Mouse (Mus musculus) kidney, adult 8-10 months (tissue): ENCODE data around the gene Scmh1.
"Not testable (repeated sequence)": the region's sequence is repeated elsewhere in the genome, so short reads cannot be mapped to it uniquely, and the experiment has no call there.

Experiments used
- DNase-seq, 2 experiments: peaks; one replicate each; pipeline ENCODE4 v3.0.0; 2022

Scmh1 gene

DNA sequence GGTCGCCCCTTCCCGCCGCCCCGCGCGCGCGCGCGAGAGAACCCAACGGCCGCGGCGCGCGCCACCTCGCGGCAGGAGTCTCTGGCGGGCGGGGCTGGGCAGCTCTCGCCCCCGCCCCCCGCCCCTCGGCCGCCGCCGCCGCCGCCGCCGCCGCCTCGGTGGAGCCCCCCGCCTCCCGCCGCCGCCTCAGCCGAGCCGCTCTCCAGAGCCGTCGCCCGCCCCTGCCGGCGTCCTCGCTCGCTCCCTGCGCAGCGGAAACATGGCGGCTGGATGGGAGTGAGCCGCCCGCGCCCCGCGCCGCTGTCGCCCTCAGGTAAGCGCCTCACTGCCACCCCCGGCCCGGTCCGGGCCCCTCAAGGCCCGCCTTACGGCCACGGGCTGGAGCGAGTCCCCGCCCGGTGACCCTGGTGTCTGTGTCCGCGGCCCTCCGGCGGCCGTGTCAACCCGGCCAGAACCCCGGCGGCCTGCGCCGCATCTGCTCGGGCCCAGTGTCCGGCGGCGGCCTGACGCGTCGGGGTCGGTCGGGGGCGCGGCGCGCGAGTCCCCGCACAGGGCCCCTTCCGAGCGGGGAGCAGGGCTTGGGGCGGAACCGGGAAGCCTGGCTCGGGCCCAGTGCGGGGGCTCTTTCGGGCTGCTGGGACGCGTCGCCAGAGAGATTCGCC lies at the start of gene Scmh1:
Gene Scmh1 (plus strand): TSS at position 138 of the 662 bp plus-strand sequence.
- peak; percentile 38 to 54 for DNase-seq

GRCm38 (mm10) chr4:120360011-120360521 lies 45.0 kb upstream of the Scmh1 start:
- DNase-seq: peak; percentile 7 to 25

DNA sequence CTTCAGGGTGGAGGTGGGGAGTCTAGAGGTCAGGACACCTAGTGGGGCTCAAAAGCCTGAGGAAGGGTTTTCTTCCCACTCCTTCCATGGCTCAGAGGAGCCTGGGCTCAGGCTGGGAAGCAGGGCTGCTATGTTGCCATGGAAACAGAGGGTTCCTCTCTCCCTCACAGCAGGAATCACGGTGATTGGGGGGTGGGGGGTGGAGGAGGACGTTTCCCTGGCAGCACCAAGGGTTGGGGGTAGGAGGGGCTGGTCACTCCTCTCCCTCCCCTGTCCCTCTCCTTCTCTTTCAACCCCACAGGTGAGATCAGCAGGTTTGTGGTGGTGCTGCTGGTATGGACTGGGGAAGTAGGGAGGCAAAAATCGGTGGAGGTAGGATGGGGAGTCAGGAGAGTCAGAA lies 40.4 kb upstream of the Scmh1 start:
- no peak for DNase-seq

GRCm38 (mm10) chr4:120365456-120365855 lies 39.6 kb upstream of the Scmh1 start:
- DNase-seq: no peak

DNA sequence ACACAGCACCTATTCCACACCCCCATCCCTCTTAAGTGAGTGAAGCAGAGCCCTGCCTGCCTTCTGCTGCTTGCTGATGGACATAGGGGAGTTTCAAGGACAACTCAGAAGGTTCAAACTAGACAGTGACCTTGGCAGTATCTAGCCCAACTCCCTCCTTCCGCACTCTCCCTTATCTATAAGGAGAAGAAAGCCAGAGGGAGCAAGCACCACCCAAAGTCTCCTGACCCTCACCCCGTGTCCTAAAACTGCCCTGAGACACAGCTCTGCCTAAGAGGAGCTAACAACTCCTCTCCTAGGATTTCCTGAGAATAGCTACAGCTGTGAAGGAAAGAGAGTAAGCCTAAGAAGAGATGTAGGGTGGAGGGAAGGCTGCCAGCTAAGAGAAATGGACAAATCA lies 37.0 kb upstream of the Scmh1 start:
- no peak for DNase-seq

DNA sequence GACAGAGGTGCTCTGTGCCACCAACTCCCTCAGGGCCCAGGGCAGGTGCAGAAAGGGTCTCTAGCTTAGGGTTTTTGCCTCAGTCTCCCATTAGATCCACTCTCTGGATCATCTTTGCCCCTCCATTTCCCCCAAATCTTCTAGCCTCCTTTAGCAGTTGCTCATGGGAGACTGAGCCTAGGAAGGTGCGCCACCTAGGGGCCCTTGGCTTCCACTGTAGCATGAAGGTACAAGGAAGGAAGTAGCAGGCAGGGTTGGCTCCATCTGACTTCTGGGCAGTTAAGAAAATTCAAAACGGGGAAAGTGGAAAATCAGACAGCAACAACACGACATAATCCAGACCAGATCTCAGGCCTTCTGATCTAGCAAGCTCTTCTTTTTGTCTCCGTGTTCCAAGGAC lies 36.4 kb upstream of the Scmh1 start:
- DNase-seq: peak; percentile 33 to 65

DNA sequence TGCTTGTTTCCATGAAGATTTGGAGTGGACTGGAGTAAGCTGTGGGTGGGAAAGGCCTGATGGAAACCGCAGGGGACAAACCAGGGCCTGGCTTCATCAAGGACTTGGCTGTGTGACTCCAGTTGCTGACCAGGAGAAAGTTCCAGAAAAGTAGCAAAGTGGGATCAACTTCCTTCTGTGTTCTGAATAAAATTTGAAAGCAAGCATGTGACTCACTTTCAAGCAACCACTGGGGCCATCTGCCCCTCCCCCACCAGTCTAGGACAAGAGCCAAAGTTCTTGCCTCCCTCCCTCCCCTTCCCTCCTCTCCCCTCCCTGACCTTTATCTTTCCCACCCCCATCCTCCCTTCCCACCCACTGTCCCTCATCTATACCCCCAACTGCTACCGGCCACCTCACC lies 35.9 kb upstream of the Scmh1 start:
- peak; percentile 21 to 27 for DNase-seq

GRCm38 (mm10) chr4:120369861-120370366 lies 35.2 kb upstream of the Scmh1 start:
- DNase-seq: no peak

DNA sequence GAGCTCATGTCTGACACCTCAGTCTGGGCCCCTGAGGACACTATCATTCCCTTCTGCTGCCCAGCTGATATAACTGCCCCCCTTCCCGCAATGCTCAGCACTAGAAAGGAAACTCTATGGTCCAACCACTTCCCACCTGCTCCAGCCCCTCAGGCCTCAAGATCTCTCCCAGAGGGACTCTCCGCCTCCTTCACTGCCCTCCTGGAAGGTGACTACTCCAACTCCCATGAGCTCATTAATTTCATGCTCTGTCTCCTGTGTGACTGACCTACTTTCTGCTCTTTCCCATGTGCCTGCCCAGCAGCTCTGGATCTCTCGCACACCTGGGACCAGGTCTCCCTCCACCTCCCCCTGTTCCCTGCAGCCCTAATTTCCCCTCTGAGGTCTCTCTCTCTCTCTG lies 32.2 kb upstream of the Scmh1 start:
- DNase-seq: no peak

- no peak for DNase-seq
Observed at GRCm38 (mm10) chr4:120373813-120374212, 31.3 kb upstream of the Scmh1 start.

- peak; percentile 53 to 69 for DNase-seq
Observed at GRCm38 (mm10) chr4:120380811-120381391, 24.2 kb upstream of the Scmh1 start.

GRCm38 (mm10) chr4:120385496-120385895 lies 19.6 kb upstream of the Scmh1 start:
- DNase-seq: no peak

DNA sequence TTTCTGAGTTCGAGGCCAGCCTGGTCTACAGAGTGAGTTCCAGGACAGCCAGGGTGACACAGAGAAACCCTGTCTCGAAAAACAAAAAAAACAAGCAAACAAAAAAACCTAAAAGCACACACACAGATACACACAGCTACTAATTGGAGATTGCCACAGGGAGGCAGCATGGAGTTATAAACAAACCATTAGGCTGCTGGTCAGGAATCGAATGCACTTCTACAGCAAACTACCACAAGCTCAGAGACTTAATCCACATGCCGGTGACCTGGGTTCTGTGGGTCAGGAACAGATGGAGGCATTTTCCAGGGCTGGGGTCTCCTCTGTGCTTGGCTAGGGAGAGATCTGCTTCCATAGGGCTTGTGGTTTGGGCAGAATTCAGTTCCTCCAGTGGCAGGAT lies 17.6 kb upstream of the Scmh1 start:
- peak in 1 of 2 experiments; percentile 50 for DNase-seq

DNA sequence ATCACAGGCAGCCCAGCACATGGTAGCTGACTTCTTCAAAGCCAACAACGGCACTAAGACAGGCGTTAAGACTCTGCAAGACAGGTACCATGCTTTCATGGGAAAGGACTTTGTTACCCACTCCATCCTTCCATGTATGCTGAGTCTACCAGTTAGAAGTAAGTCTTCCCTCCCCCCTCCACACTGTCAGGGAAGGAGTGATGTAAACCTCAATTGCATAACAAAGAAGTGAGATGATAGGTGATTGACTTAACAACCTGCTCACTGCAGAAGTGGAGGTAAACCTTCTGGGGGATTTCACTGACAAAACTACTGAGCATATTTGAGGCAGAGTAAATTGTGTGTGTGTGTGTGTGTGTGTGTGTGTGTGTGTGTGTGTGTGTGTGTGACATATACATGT lies 17.1 kb upstream of the Scmh1 start:
- DNase-seq: no peak

DNA sequence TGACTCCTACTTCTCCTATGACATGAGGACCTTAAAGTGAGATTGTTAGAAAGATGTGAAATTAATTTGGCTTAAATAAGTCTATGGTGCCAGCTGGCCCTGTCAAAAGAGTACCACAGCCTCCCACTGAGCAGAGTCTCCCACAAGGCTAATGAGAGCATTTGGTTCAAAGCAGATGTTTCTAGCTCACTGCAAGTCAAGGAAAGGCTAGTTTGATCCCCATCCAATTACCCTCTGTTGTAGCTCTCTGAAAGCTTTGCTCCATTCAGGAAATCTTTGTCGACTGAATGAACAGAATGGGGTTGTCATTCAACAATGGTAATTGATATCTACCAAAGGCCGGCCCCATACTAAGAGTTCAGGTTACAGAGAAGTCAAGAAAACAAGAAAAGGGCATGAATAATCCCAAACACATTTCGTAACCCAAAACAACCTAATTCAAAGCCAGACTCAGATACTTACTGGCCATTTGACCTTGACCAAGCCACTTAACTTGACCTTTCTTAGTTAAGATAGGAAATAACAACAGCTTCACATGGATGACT lies 16.0 kb upstream of the Scmh1 start:
- no peak for DNase-seq

GRCm38 (mm10) chr4:120389546-120389945 lies 15.5 kb upstream of the Scmh1 start:
- DNase-seq: no peak

DNA sequence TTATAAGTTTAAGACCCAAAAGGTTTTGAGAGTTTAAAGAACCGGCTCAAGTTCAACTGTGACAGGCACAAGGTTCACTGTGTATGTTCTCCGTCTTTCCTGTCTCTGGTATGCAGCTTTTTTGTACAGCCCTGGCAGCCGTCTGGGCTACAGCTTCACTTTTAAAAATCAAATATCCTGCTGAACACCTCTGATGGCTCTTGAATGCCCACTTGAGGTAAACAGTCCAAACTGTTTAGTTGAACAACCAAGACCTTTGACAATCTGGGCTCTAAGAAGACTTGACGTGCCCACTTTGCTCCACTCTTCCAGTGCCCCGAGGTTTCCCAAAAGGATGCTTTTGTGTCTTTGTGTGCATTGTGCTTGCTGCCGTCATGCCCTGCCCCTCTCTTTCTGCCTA lies 13.5 kb upstream of the Scmh1 start:
- no peak for DNase-seq

DNA sequence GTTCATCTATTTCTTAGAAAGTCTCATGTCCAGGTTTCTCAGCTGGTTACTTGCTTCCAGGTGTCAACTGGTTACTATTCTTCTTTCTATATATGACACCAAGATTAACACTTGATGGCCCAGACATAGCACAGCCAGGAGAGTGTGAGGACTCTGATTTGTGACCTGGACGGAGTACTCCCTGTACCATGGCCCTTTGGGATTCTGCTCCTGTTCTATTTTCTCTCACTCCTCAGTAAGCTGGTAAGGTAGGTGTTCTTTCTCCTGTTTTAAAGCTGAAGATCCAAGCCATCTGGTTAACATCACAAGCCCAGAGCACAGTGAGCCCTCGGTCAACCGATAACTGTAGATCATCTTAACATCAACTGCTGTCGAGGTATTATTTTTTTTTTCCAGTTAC lies 12.7 kb upstream of the Scmh1 start:
- DNase-seq: no peak

DNA sequence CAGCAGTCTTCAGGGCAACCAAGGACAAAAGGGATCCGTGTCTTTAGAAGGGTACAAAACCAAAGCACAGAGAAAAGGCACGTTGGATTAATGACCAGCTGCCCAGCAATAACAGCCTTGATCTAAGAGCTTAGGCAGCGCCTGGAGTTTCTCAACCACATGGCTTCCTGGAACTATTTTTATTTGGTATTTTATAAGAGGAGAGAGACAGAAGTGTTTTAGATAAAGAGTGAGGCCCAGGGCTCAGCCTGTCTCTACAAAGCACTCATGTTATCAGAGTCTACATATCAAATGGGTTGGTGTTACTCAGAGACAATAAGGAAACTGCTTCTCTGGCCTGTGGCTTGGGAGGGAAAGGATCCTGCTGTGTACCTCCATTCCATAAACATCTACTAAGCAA lies 12.3 kb upstream of the Scmh1 start:
- no peak for DNase-seq

GRCm38 (mm10) chr4:120400251-120400650 lies 4.8 kb upstream of the Scmh1 start:
- no peak for DNase-seq

- not testable (repeated sequence) for DNase-seq
Observed at GRCm38 (mm10) chr4:120402105-120402504, 3.0 kb upstream of the Scmh1 start.

DNA sequence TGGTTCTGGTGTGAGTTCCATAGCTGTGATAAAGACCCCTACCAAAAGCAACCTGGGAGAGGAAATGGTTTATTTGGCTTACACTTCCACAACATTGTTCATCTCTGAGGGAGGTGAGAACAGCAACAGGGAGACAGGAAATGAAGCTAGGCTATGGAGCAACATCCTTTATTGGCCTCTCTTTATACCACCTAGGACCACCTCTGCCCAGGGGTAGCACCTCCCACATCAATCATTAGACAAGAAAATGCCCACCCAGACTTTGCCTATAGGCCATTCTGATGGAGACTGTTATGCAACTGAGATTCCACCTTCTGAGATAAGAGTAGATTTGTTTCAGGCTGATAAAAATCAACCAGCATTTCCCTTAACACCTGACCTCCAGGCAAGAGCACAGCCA lies 834 bp upstream of the Scmh1 start:
- DNase-seq: no peak

DNA sequence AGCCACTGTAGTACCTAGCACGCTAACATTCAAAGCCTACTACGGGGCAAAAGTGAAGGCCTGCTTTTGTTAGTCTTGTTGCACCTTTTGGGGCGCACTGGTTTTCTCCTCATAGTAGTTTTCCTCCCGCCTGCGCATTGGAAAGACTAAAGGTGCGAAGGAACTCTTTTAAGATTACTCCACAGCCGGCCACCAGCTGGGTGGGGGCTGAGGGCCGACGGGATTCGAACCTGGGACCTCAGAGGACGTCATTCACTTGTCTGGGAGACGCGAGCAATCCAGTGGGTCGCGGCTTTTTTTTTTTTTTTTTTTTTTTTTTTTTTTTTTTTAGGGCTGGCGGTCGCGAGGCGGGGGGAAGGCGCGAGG lies 320 bp upstream of the Scmh1 start:
- DNase-seq: peak in 1 of 2 experiments; percentile 35
